Mouse (Mus musculus): ENCODE data around the gene Stt3a.

DNA sequence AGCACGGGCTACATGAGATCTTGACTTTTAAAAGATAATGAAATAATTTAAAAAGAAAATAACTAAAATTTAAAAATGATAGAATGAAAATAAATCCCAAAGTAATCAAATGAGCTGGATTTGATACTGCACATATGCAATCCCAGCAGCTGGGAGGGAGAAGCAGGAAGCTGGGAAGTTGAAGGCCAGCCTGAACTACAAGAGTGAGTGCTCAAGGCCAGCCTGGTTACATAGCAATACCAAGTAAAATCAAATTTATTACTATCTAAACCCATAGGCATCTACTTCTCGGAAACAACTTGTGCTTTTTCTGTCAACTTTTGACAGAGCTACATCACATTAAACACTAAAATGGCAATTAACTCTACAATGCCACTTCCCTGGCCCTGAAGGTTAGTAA, 16.4 kb upstream of the Stt3a start:
- no peak for TF ChIP-seq CTCF (IDR thresholded peaks at IDR 0.05; ENCODE audit: low read depth)
- TF ChIP-seq EP300 (IDR thresholded peaks at IDR 0.05; ENCODE audit: low read depth): no peak
